Mouse (Mus musculus): Measurements from ENCODE around the gene Tshr. TPM values are rescaled to one million over a fixed set of nuclear protein-coding genes. Genes with fewer than 3 reads are reported as not detected.
A peak's percentile ranks its signal among the peaks of the same experiment; 100 is the strongest.
"Not testable (repeated sequence)": the region's sequence is repeated elsewhere in the genome, so short reads cannot be mapped to it uniquely, and the experiment has no call there.

Gene Tshr
- polyA plus RNA-seq, 1 experiment, result 1.4 TPM

- no peaks in the 10 kb centered on the region for H3K27me3 ChIP-seq (replicated peaks; ENCODE audit: control insufficient read depth, insufficient read depth, low read length)
- H3K27ac ChIP-seq (ENCODE audit: insufficient read depth, low read depth, low read length), result no peak overlapping the region
- DNase-seq, result no peak
- no peak overlapping the region for H3K4me3 ChIP-seq (ENCODE audit: insufficient read depth, low read depth, low read length)
- 0 out of 2 replicates have a peak, but pooled peaks cover 5% of the 10 kb centered on the region for H3K4me1 ChIP-seq (ENCODE audit: control insufficient read depth, insufficient read depth, low read length)
- TF ChIP-seq CTCF (conservative IDR thresholded peaks at IDR 0.05; ENCODE audit: insufficient read depth, insufficient read length, low read depth, low read length), result no peak
- no peaks in the 10 kb centered on the region; the same call in 1 of the 2 replicates for H3K36me3 ChIP-seq (ENCODE audit: control insufficient read depth, insufficient read depth, low read length)
- WGBS, result 60% methylated on average over 6 of the region's 6 CpGs
Measured at GRCm38 (mm10) chr12:91581204-91582070, 197.1 kb downstream of the Tshr start.

DNA sequence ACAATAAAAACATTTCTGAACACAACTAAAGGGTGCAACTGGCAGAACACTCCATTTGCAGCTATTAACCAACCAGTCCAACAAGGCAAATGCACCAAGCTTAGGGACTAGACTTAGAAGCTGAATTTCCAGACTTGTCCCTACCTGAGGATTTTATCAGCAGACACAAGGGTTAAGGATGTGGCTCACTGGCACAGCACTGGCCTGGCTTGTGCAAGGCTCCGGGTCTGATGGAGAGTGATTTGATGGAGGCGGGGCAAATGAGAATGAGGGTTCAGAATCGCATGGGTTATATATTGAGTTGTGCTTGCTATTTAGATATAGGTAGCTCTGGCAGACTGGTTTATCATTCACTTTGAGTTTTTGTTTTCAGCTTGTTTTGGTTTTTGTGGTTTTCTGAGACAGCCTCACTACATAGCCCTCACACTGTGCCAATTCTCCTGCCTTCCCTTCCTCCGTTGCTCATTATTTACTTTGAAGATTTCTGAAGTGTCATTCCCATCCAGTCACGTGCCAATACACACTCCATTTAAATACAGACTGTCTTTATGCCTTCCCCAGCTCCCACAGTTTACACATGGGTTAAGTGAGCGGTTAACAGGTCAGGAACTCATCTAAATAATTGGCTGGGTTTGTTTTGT lies 198.1 kb downstream of the Tshr start:
- TF ChIP-seq CTCF (conservative IDR thresholded peaks at IDR 0.05; ENCODE audit: insufficient read depth, insufficient read length, low read depth, low read length), result no peak
- TF ChIP-seq POLR2A (IDR thresholded peaks at IDR 0.05; ENCODE audit: low read depth, low read length), result no peak
- no peak for DNase-seq
- Histone ChIP-seq H3K36me3 (ENCODE audit: control insufficient read depth, insufficient read depth, low read length) (no peaks in the 10 kb centered on the region; the same call in 1 of the 2 replicates), H3K4me1 (ENCODE audit: control insufficient read depth, insufficient read depth, low read length) (peaks cover 5% of the 10 kb centered on the region; the same call in 1 of the 2 replicates), H3K27me3 (replicated peaks; ENCODE audit: control insufficient read depth, insufficient read depth, low read length) (no peaks in the 10 kb centered on the region), H3K27ac (ENCODE audit: insufficient read depth, low read depth, low read length) (no peak overlapping the region), H3K4me3 (ENCODE audit: insufficient read depth, low read depth, low read length) (no peak overlapping the region)
- WGBS, result 46% methylated on average over 6 of the region's 6 CpGs

- DNase-seq, result no peak
- no peak overlapping the region for H3K27ac ChIP-seq (ENCODE audit: insufficient read depth, low read depth, low read length)
- no peak overlapping the region for H3K4me3 ChIP-seq (ENCODE audit: insufficient read depth, low read depth, low read length)
- no peaks in the 10 kb centered on the region for H3K27me3 ChIP-seq (replicated peaks; ENCODE audit: control insufficient read depth, insufficient read depth, low read length)
- H3K36me3 ChIP-seq (ENCODE audit: control insufficient read depth, insufficient read depth, low read length), result no peaks in the 10 kb centered on the region; the same call in 1 of the 2 replicates
- peaks cover 5% of the 10 kb centered on the region; the same call in 1 of the 2 replicates for H3K4me1 ChIP-seq (ENCODE audit: control insufficient read depth, insufficient read depth, low read length)
- TF ChIP-seq CTCF (conservative IDR thresholded peaks at IDR 0.05; ENCODE audit: insufficient read depth, insufficient read length, low read depth, low read length) (no peak), POLR2A (IDR thresholded peaks at IDR 0.05; ENCODE audit: low read depth, low read length) (no peak)
- 83% methylated on average over 6 of the region's 6 CpGs for WGBS
Measured at GRCm38 (mm10) chr12:91583409-91583808, 199.0 kb downstream of the Tshr start.

DNA sequence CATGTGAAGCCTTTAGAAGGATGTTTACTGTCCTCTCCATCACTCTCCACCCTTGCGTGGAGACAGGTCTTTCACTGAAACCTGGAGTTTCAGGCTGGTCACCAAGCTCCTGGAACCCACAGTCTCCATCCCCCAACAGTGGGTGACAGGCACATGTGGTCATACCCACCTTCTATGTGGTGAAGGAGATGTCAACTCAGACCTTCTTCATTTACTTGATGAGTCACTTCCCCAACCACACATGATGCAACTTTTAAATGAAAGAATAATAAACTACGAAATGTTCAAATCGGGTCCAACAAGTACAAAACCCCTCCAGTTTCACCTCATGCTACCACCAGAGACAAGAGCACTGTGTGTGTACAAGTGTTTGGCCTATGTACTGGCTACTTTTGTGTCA lies 200.8 kb downstream of the Tshr start:
- H3K36me3 ChIP-seq (ENCODE audit: control insufficient read depth, insufficient read depth, low read length), result no peaks in the 10 kb centered on the region; the same call in 1 of the 2 replicates
- TF ChIP-seq CTCF (conservative IDR thresholded peaks at IDR 0.05; ENCODE audit: insufficient read depth, insufficient read length, low read depth, low read length) (no peak), POLR2A (IDR thresholded peaks at IDR 0.05; ENCODE audit: low read depth, low read length) (no peak)
- no peaks in the 10 kb centered on the region for H3K27me3 ChIP-seq (replicated peaks; ENCODE audit: control insufficient read depth, insufficient read depth, low read length)
- peaks cover 5% of the 10 kb centered on the region; the same call in 1 of the 2 replicates for H3K4me1 ChIP-seq (ENCODE audit: control insufficient read depth, insufficient read depth, low read length)
- DNase-seq, result no peak
- 90% methylated on average over 3 of the region's 3 CpGs for WGBS
- no peak overlapping the region for H3K4me3 ChIP-seq (ENCODE audit: insufficient read depth, low read depth, low read length)
- no peak overlapping the region for H3K27ac ChIP-seq (ENCODE audit: insufficient read depth, low read depth, low read length)

DNA sequence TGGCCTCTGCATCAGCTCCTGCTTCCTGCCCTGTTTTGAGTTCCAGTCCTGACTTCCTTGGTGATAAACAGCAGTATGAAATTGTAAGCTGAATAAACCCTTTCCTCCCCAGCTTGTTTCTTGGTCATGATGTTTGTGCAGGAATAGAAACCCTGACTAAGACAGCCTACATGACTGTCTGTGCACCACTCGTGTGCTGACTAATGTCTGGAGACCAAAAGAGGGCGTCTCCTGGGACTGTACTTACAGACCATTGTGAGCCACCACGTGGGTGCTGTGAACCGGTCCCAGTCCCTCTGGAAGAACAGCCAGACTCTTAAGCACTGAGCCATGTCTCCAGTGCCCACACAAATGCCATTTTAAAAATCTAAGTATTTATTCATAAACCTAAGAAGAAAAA lies 201.5 kb downstream of the Tshr start:
- WGBS, result 96% methylated on average over 4 of the region's 4 CpGs

GRCm38 (mm10) chr12:91587077-91587476 lies 202.7 kb downstream of the Tshr start:
- DNase-seq, result no peak
- Histone ChIP-seq H3K4me3 (ENCODE audit: insufficient read depth, low read depth, low read length) (no peak overlapping the region), H3K27ac (ENCODE audit: insufficient read depth, low read depth, low read length) (no peak overlapping the region)

More for the DNA sequence above, 201.5 kb downstream of the Tshr start:
- not testable (repeated sequence) for H3K27me3 ChIP-seq (replicated peaks; ENCODE audit: control insufficient read depth, insufficient read depth, low read length); DNase-seq; H3K36me3 ChIP-seq (ENCODE audit: control insufficient read depth, insufficient read depth, low read length); H3K4me3 ChIP-seq (ENCODE audit: insufficient read depth, low read depth, low read length); H3K4me1 ChIP-seq (ENCODE audit: control insufficient read depth, insufficient read depth, low read length); H3K27ac ChIP-seq (ENCODE audit: insufficient read depth, low read depth, low read length)

DNA sequence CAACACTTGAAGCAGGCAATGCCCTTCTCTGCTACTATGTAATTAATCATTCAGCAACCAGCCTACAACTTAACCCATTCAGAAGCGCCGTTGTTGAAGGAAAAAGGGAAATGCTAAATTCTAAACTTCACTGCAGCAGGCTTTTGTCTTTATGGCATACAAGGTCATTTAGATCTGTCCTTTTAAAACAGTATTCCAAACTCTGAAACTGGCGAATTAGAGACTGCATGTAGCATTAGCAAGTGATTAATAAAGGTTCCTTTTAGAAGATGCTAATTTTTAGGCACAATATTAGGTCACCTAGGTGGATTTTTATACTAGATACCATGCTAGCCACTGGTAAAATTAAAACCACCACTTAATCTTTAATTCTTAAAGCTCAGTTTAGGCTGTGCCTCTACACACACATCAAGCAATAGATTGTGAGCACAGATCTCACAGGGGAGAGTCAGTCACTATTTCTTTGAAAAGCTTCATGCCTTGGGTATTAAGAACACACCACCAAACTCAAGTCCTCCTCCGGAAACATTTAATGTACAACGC lies 203.2 kb downstream of the Tshr start:
- Histone ChIP-seq H3K27me3 (replicated peaks; ENCODE audit: control insufficient read depth, insufficient read depth, low read length) (no peaks in the 10 kb centered on the region), H3K4me1 (ENCODE audit: control insufficient read depth, insufficient read depth, low read length) (peaks cover 5% of the 10 kb centered on the region; the same call in 1 of the 2 replicates), H3K36me3 (ENCODE audit: control insufficient read depth, insufficient read depth, low read length) (no peaks in the 10 kb centered on the region; the same call in 1 of the 2 replicates), H3K4me3 (ENCODE audit: insufficient read depth, low read depth, low read length) (no peak overlapping the region; the same call in 1 of the 2 replicates), H3K27ac (ENCODE audit: insufficient read depth, low read depth, low read length) (no peak overlapping the region)
- DNase-seq, result peak; percentile 9
- 7% methylated on average over 5 of the region's 5 CpGs for WGBS
- no peak for TF ChIP-seq POLR2A (IDR thresholded peaks at IDR 0.05; ENCODE audit: low read depth, low read length)
- no peak for TF ChIP-seq CTCF (conservative IDR thresholded peaks at IDR 0.05; ENCODE audit: insufficient read depth, insufficient read length, low read depth, low read length)

More at GRCm38 (mm10) chr12:91587077-91587476, 202.7 kb downstream of the Tshr start:
- H3K4me1 ChIP-seq (ENCODE audit: control insufficient read depth, insufficient read depth, low read length), result peaks cover 9% of the 10 kb centered on the region; the same call in 1 of the 2 replicates
- H3K36me3 ChIP-seq (ENCODE audit: control insufficient read depth, insufficient read depth, low read length), result no peaks in the 10 kb centered on the region; the same call in 1 of the 2 replicates
- no peaks in the 10 kb centered on the region for H3K27me3 ChIP-seq (replicated peaks; ENCODE audit: control insufficient read depth, insufficient read depth, low read length)
- 52% methylated on average over 3 of the region's 3 CpGs for WGBS
- TF ChIP-seq CTCF (conservative IDR thresholded peaks at IDR 0.05; ENCODE audit: insufficient read depth, insufficient read length, low read depth, low read length) (no peak), POLR2A (IDR thresholded peaks at IDR 0.05; ENCODE audit: low read depth, low read length) (no peak)

Measured in kidney, adult 2 months (tissue).